Mouse (Mus musculus) thymus, adult 2 months (tissue): ENCODE data around the gene Frmd8.

Experiments used
- CTCF ChIP-seq: fragments of 200-500 bp; IDR thresholded peaks from 2 replicates; pipeline ENCODE4 v1.5.1; 2012; ENCODE audit warnings: mild to moderate bottlenecking, control low read depth, low read length, moderate library complexity, borderline replicate concordance; ENCODE audit not compliant: control insufficient read depth, poor library complexity, insufficient read depth; ENCODE audit errors: extremely low read depth
- POLR2A ChIP-seq: fragments of 200-500 bp; IDR thresholded peaks from 2 replicates; pipeline ENCODE4 v1.6.1; 2012; ENCODE audit warnings: mild to moderate bottlenecking, low read length, control low read depth, moderate library complexity; ENCODE audit not compliant: control insufficient read depth, poor library complexity, insufficient read depth; ENCODE audit errors: extremely low read depth

- no peak for TF ChIP-seq CTCF
- TF ChIP-seq POLR2A, result no peak
These were observed 52.8 kb downstream of the Frmd8 start for GRCm38 (mm10) chr19:5822174-5822833.
